Mouse (Mus musculus) intestine, embryonic 16.5 days (tissue): ENCODE results near the gene AI481877. TPM values are rescaled to one million over a fixed set of nuclear protein-coding genes. Genes with fewer than 3 reads are reported as not detected.
A peak's percentile ranks its signal among the peaks of the same experiment; 100 is the strongest.

Experiments used
- ATAC-seq: fragments of 200-750 bp; cut with Nextera tagmentation; 2 replicates; pipeline ENCODE4 v1.8.0; 2017; ENCODE audit warnings: moderate TSS enrichment, moderate library complexity
- H3K27ac ChIP-seq: fragments of 300-500 bp; sonication (generic); 2 replicates; pipeline ENCODE4 v1.5.1; 2014; ENCODE audit warnings: mild to moderate bottlenecking, low read length
- H3K27me3 ChIP-seq: fragments of 300-500 bp; sonication (generic); replicated peaks from 2 replicates; pipeline ENCODE4 v1.6.1; 2014; ENCODE audit warnings: low read length, control low read depth, mixed read lengths; ENCODE audit not compliant: control insufficient read depth, insufficient read depth
- H3K36me3 ChIP-seq: fragments of 300-500 bp; sonication (generic); 2 replicates; pipeline ENCODE4 v1.6.1; 2014; ENCODE audit warnings: low read length, control low read depth; ENCODE audit not compliant: control insufficient read depth, insufficient read depth
- H3K4me1 ChIP-seq: fragments of 300-500 bp; sonication (generic); 2 replicates; pipeline ENCODE4 v1.6.1; 2014; ENCODE audit warnings: low read length, control low read depth, mixed read lengths; ENCODE audit not compliant: control insufficient read depth, insufficient read depth
- H3K4me2 ChIP-seq: fragments of 300-500 bp; sonication (generic); 2 replicates; pipeline ENCODE4 v1.6.1; 2014; ENCODE audit warnings: low read depth, low read length, control low read depth
- H3K4me3 ChIP-seq: fragments of 300-500 bp; sonication (generic); 2 replicates; pipeline ENCODE4 v1.5.1; 2014; ENCODE audit warnings: mild to moderate bottlenecking, low read length
- H3K9ac ChIP-seq: fragments of 300-500 bp; sonication (generic); 2 replicates; pipeline ENCODE4 v1.6.1; 2014; ENCODE audit warnings: low read depth, low read length
- H3K9me3 ChIP-seq: fragments of 300-500 bp; sonication (generic); 2 replicates; pipeline ENCODE4 v1.6.1; 2016; ENCODE audit warnings: low read length, control low read depth; ENCODE audit not compliant: control insufficient read depth
- WGBS: fragments of 180-500 bp; shearing (Covaris S2); extraction: QIAGEN DNeasy Blood & Tissue Kit; methylation state at CpG from one replicate; pipeline ENCODE4 v1.1.7; 2014; 5-methylcytosine and 5-hydroxymethylcytosine counted together
- polyA plus RNA-seq: library from polyadenylated mRNA; unstranded; fragments of >200 nt; fragmentation: Nextera tagmentation; extraction: Ambion mirVana; gene quantifications from 2 replicates; pipeline ENCODE4 v1.2.1, GENCODE M21; 2015

Gene AI481877
- polyA plus RNA-seq, 1 experiment from 2014 or later, result not detected

- no peak for ATAC-seq
- H3K9ac ChIP-seq, result no peak overlapping the region
- no peak overlapping the region for H3K4me2 ChIP-seq
- no peaks in the 10 kb centered on the region for H3K4me1 ChIP-seq
- H3K36me3 ChIP-seq, result no peaks in the 10 kb centered on the region
- no peaks in the 10 kb centered on the region for H3K9me3 ChIP-seq
- H3K4me3 ChIP-seq, result no peak overlapping the region
- WGBS, result 55% methylated on average over 5 of the region's 5 CpGs
- H3K27ac ChIP-seq, result no peak overlapping the region
- no peaks in the 10 kb centered on the region for H3K27me3 ChIP-seq
Observed at GRCm38 (mm10) chr4:59150907-59151306, 12.1 kb upstream of the AI481877 start.

- no peaks in the 10 kb centered on the region for H3K27me3 ChIP-seq
- H3K9ac ChIP-seq, result no peak overlapping the region
- no peak overlapping the region for H3K4me2 ChIP-seq
- H3K36me3 ChIP-seq, result no peaks in the 10 kb centered on the region
- H3K4me3 ChIP-seq, result no peak overlapping the region
- H3K9me3 ChIP-seq, result no peaks in the 10 kb centered on the region
- peak overlapping the region; percentile 37; the same call in 1 of the 2 replicates for H3K27ac ChIP-seq
- 0 out of 2 replicates have a peak, but pooled peaks have one; percentile 36 for ATAC-seq
- WGBS, result 55% methylated on average over 5 of the region's 5 CpGs
- H3K4me1 ChIP-seq, result no peaks in the 10 kb centered on the region
Observed at GRCm38 (mm10) chr4:59149043-59149442, 10.3 kb upstream of the AI481877 start.

- no peak for ATAC-seq
- Histone ChIP-seq H3K4me3 (no peak overlapping the region), H3K27ac (no peak overlapping the region), H3K27me3 (no peaks in the 10 kb centered on the region), H3K9me3 (no peaks in the 10 kb centered on the region), H3K9ac (no peak overlapping the region), H3K4me1 (no peaks in the 10 kb centered on the region), H3K4me2 (no peak overlapping the region), H3K36me3 (no peaks in the 10 kb centered on the region)
- 75% methylated on average over 4 of the region's 4 CpGs for WGBS
Observed at GRCm38 (mm10) chr4:59128935-59129334, 9.8 kb downstream of the AI481877 start.

- ATAC-seq, result no peak
- 83% methylated on average over 1 of the region's 1 CpGs for WGBS
- no peaks in the 10 kb centered on the region for H3K27me3 ChIP-seq
- H3K36me3 ChIP-seq, result no peaks in the 10 kb centered on the region
- H3K4me1 ChIP-seq, result no peaks in the 10 kb centered on the region
- H3K4me3 ChIP-seq, result no peak overlapping the region
- no peaks in the 10 kb centered on the region for H3K9me3 ChIP-seq
- no peak overlapping the region for H3K4me2 ChIP-seq
- H3K9ac ChIP-seq, result no peak overlapping the region
- H3K27ac ChIP-seq, result no peak overlapping the region
Observed at GRCm38 (mm10) chr4:59125053-59125452, 13.7 kb downstream of the AI481877 start.

- Histone ChIP-seq H3K4me3 (no peak overlapping the region), H3K27me3 (no peaks in the 10 kb centered on the region), H3K9ac (no peak overlapping the region), H3K9me3 (no peaks in the 10 kb centered on the region), H3K4me2 (no peak overlapping the region), H3K27ac (no peak overlapping the region), H3K36me3 (no peaks in the 10 kb centered on the region), H3K4me1 (no peaks in the 10 kb centered on the region)
- no peak for ATAC-seq
Observed at GRCm38 (mm10) chr4:59123557-59123956, 15.2 kb downstream of the AI481877 start.

GRCm38 (mm10) chr4:59117644-59118495, 20.9 kb downstream of the AI481877 start:
- ATAC-seq, result no peak
- H3K36me3 ChIP-seq, result no peaks in the 10 kb centered on the region
- no peaks in the 10 kb centered on the region for H3K4me1 ChIP-seq
- WGBS, result 93% methylated on average over 24 of the region's 24 CpGs
- no peak overlapping the region for H3K4me2 ChIP-seq
- no peak overlapping the region for H3K9ac ChIP-seq
- no peaks in the 10 kb centered on the region for H3K9me3 ChIP-seq
- no peak overlapping the region for H3K4me3 ChIP-seq
- H3K27ac ChIP-seq, result no peak overlapping the region
- no peaks in the 10 kb centered on the region for H3K27me3 ChIP-seq

GRCm38 (mm10) chr4:59108721-59109120, 30.1 kb downstream of the AI481877 start:
- H3K27ac ChIP-seq, result no peak overlapping the region
- no peaks in the 10 kb centered on the region for H3K4me1 ChIP-seq
- ATAC-seq, result no peak

GRCm38 (mm10) chr4:59107886-59108285, 30.9 kb downstream of the AI481877 start:
- H3K4me1 ChIP-seq, result no peaks in the 10 kb centered on the region
- WGBS, result 75% methylated on average over 2 of the region's 2 CpGs
- no peak overlapping the region for H3K9ac ChIP-seq

More at GRCm38 (mm10) chr4:59108721-59109120, 30.1 kb downstream of the AI481877 start:
- Histone ChIP-seq H3K9me3 (no peaks in the 10 kb centered on the region), H3K36me3 (no peaks in the 10 kb centered on the region), H3K4me2 (no peak overlapping the region), H3K4me3 (no peak overlapping the region), H3K9ac (no peak overlapping the region), H3K27me3 (no peaks in the 10 kb centered on the region)
- WGBS, result 89% methylated on average over 4 of the region's 4 CpGs

GRCm38 (mm10) chr4:59106661-59107060, 32.1 kb downstream of the AI481877 start:
- no peak for ATAC-seq
- H3K27me3 ChIP-seq, result no peaks in the 10 kb centered on the region
- H3K27ac ChIP-seq, result no peak overlapping the region
- H3K4me2 ChIP-seq, result no peak overlapping the region
- H3K9ac ChIP-seq, result no peak overlapping the region
- WGBS, result 72% methylated on average over 5 of the region's 5 CpGs
- H3K4me3 ChIP-seq, result no peak overlapping the region
- no peaks in the 10 kb centered on the region for H3K4me1 ChIP-seq
- H3K36me3 ChIP-seq, result no peaks in the 10 kb centered on the region
- H3K9me3 ChIP-seq, result no peaks in the 10 kb centered on the region

More at GRCm38 (mm10) chr4:59107886-59108285, 30.9 kb downstream of the AI481877 start:
- Histone ChIP-seq H3K27ac (no peak overlapping the region), H3K36me3 (no peaks in the 10 kb centered on the region), H3K9me3 (no peaks in the 10 kb centered on the region), H3K4me2 (no peak overlapping the region), H3K27me3 (no peaks in the 10 kb centered on the region), H3K4me3 (no peak overlapping the region)
- no peak for ATAC-seq
